Mouse (Mus musculus) cerebellum, postnatal 36 days (tissue): ENCODE measurements around the gene Trmt1.

Source experiments
- DNase-seq, 2 experiments: peaks; one replicate each; pipeline ENCODE4 v3.0.0; 2021 to 2022; ENCODE audit warnings: mixed read lengths in 2 of 2

The Trmt1 gene

DNA sequence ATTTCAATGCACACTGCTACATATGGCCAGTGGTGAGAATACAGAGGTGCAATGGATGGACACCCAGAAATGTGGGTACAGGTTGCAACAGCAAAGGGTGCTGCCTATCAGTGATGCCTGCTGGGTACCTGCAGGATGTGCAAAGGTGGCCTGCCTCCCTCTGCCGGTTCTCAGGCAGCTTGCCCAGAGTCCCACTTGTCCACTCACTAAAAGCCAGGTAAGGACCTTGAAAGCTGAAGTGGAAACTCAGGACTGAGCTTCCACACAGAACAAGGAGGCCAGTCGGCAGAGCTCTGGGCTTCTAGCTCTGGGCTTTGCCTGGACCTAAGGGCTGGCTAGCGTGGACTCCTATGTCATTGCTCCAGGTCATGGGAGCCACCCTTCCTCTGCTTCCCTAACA, 25.2 kb downstream of the Trmt1 start:
- no peak for DNase-seq

DNA sequence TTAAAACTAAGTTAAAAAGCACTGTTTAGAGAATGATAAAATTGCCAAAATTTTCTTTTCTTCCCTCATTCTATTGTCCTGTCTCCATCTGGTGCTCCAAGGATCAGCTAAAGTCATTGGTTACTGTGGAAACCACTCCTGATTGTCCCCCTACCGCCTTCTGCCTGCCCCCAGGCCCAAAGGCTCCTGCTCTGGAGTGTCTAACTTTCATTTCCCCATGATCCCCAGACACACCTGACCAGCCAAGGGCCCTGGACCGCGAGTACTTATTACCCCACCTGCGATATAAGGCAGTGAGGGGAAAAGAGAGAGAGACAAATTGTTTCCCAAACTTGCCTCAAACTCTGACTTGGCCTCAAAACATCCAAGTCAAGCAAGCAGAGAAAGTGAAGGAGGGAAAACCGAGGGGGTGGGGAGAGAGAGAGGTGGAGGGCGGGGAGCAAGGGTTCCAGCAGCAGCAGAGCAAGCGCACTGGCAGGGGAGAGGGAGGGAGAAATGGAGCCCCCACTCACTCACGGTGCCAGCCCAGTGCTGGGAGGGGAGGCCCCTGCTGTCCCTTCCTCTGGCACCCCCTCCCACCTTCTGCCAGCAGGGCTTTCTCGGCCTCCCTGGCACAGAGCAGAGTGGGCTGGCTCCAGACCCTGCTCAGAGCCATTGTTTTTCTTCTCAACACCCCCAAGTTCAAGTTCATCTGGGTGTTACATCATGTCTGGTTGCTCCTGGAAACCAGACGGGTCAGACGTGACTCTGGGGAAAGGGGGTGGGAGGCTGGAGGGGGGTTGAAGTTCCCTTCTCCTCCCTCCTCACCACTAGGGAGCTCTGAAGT, 26.0 kb downstream of the Trmt1 start:
- DNase-seq = no peak

DNA sequence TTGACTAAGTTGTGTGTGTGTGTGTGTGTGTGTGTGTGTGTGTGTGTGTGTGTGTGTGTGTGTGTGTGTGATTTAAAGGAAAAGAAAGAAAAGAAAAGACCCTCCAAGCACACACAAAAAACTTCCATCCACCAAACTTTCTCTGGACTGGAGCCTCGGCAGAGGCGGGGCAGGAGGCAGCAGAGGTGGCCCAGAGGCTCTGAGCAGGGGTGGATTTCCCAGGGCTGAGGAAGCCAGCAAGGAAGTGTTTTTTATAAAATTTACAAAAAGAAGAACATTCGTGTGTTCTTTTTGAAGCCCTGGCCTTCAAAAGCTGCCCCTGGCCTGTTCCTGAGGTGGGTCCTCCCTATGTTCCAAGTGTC, 26.6 kb downstream of the Trmt1 start:
- no peak for DNase-seq

DNA sequence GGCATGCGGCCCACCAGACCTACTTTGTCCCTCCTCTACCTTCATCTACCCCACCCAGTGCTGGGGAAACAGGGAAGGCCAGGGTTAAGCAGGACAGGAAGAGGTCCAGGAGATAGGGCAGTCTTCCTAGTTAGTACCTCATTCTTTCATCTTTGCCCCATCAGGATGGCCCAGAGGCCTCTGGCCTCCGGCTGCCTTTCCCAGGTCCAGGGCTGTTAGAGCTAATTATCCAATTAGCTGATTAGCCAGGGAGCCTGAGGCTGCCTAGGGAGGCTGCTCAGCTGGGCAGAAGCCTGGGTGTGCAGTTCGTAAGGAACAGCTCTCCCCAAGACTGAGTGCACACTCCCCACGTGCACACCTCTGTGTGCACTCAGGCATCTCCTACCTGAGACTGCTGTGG, 27.3 kb downstream of the Trmt1 start:
- DNase-seq = no peak

DNA sequence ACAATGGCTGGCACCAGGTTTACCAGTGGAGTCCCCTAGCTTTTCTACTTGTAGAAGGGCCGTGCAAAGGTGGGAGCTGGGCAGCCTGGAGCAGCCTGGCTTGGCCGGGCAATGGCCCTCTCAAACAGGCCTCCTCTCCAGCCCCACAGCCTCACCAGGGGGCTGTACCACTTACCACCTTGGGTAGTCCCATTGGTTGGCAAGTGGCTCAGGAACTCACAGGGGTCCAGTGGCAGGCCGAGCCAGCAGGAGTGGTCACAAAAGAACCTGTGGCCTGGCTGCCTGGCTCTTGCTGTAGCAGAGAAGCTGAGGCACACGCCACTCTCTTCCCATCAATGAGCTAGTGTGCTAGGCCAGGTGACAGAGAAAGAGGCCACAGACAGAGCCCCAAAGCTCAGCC, 28.1 kb downstream of the Trmt1 start:
- no peak for DNase-seq

DNA sequence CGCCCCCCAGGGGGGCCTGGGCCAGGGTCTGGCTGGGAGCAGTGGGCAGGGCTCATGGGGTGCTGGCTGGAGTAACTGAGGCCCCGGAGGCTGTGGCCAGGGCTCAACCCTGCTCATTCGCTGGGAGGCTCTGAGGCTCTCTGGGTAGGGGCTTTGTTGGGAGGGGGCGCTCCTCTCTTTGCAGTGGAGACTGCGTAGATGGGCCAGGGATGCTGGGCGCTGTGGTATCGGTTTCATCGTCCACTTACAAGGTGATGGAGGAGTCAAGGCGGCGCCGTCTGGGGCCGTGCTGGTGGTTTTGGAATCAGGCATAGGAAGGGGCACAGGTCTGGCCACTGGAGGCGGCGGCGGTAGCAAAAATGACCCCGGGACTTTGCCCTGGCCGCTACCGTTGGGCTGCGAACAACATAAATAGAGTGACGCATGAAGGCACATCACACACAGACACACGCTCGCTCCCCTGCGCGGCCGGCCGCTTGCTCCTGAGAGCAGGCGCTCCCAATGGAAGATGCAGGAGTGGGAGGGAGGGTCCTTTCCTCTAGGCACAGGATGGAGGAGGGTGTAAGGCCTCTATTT, 29.9 kb downstream of the Trmt1 start:
- DNase-seq = no peak

DNA sequence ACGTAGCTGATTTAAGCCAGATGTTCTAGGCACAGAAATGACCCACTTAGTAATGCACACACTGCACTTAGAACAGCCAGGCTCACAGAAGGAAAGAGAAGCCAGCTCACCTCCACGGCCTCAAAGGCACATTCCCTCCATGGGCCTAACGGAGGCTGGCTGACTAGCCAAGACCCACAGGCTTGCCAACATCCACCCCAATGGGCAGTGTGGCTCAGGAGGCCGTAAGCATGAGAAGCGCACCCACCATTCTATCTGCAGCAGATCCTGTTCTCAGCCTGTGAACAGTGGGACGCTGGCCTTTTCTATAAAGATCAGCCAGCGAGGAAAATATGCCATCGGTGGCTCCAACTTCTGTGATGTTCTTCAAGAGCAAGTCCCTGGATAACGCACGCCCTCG, 30.7 kb downstream of the Trmt1 start:
- no peak for DNase-seq

DNA sequence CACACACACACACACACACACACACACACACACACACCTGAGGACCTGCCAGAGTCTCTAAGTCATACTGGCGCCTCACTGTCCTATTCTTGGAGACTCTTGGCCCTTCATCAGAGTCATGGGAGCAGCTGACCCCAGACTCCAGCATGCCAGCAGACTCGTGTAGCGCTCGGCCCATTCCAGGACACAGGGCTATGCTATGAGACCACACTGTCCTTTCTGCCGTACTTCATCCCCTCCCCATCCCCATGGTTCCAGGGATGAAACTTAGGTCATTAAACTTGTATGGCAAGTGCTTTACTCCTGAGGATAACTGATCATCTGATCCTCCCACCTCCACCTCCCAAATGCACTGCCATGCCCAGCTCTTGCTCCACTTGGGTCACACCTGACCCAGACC, 32.4 kb downstream of the Trmt1 start:
- DNase-seq = no peak

DNA sequence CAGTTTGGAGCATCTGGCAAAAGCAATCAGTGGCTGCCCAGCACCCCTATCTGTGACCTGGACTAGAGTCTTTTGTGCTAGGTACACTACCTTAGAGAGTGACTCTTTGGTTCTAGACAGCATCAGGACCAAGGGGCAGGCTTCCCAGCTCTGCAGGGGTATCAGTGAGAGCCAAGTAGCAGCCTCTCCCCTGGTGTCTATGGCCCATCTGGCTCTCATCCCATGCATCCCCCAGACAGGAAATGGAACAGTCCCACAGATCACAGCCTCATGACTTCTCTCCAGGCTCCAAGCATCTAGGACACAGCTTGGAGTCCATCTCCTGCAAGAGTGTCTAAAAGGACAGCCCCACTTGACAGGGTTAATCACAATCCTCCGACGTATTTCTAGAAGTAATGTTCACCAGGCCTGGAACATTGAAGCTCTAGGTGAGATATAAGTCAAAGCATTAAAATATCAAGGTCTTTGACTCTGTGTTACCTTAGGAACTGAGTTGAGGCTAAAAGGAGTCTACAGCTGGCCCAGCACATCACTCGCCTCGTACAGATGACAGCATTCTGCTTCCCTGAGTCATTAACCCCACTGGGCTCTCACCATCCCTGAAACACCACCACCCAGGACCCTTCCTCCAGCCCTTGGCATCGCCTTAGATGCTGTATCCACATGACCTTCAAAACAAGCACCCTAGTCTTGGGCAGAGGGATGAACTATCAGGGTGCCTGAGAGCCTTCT, 33.0 kb downstream of the Trmt1 start:
- peak; percentile 50 to 54 for DNase-seq

DNA sequence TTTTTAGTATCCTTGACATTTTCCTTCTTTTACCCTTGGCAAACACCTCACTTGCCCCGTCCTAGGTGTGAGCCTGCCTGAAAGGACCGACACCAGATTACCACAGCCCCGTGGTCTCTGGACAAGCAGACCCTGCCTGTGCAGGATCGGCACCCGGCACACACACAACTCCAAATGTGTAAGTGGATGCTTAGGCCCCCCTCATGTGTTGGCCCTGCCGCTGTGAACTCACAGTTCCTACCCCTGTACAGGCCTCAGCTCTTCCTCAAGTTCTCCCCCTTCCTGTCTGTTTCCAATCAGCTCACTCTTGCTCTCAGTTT, 36.4 kb downstream of the Trmt1 start:
- no peak for DNase-seq

DNA sequence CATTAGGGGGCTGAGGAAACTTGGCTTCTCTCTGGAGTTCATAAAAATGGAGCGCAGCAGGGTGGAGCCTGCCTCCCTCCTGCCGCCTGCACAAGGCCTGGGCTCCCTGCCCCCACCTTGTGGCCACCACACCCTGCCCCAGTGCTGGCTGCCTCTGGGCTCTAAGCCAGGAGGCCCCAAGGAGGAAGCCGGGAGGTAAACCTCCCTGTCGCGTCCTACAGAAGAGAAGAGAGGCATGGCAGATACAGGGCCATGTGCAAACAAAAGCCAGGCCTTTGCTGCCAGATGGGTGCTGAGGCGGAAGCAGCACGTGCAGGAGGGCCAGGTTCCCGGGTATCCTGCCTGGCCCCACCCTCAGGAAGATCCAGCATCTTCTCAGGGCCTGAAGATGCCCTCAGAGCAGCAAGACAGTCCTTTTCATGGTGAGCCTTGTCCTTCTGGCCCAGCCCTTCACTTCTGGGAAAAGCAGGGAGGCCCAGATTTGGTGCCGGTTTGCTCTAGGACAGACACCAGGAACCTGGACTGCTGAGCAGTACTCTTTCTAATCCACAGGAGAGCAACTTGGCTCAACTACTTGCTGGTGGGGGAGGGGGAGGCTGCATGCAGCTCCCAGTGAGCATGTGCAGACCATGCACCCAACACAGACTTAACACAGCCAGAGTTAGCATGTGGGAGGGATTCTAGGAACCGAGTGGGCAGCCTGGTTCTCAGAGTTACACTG, 36.9 kb downstream of the Trmt1 start, which contains the start of gene G430095P16Rik:
Gene G430095P16Rik, plus strand, starts transcription at position 158 of the 721 bp plus-strand sequence.
- DNase-seq = peak; percentile 60 to 64

DNA sequence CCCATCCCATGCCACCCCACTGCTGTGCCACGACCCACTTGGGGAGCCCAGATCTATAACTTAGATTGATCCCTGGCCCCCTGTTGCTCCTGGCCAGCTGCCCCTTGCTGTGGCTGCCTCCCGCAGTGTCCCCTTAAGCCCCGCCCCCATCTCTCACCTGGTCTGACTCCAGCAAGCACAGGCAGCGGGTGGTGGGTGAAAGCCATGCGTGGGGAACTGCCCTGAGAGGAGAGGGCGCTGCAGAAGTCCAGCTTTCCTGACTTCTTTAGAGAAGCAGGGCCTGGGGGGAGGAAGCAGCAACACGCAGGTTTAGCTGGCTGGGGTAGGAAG, 37.4 kb downstream of the Trmt1 start:
- no peak for DNase-seq

DNA sequence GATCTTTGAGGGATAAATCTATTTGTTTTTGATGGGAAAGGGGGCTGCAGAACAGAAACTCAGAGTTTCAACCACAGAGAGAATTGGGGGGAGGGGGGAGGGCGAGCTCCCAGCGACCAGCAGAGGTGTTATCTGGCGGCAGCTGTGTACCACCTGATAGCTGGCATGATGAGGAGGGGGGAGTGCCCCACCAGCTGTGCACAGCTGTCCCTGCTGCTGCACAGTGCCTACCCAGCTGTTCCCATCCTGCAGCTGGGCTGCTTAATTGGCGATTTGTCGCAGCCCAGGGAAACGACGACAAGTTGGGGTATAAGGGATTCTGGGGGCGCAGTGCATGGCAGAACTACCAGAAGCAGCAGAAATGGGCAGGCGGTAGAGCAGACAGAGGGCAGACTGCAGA, 38.6 kb downstream of the Trmt1 start:
- no peak for DNase-seq

DNA sequence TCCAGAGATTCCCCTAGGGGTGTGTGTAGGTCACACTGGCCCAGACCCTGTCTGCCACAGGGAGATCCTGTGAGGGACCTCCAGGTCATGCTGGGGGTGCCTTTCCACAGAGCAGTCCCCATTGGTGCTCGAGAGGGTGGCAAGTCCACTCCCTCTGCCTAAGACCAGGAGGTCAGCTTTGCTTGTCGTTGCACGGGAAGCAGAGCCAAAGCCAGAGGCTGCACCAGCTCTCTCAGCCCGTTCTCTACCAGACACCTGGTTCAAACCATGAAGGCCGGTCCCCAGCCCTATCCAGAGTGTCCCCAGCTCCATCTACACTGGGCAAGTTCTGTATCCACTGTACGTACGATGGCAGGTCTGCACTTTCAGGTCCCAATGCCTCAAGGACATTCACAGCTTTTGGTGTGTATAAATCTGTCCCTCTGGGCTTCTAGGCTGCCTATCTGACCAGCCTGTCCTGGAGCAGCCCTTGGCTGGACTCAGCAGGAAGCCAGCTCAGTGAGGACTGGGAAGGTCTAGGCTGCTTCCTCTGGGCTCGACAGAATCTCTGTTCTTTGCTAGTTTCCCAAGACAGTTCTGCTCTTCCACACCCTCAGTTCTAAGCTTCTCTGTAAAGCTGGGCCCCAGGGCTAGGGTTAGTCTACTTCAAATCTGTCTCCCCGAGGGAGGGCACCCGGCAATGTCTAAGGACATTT, 39.3 kb downstream of the Trmt1 start:
- DNase-seq = no peak

DNA sequence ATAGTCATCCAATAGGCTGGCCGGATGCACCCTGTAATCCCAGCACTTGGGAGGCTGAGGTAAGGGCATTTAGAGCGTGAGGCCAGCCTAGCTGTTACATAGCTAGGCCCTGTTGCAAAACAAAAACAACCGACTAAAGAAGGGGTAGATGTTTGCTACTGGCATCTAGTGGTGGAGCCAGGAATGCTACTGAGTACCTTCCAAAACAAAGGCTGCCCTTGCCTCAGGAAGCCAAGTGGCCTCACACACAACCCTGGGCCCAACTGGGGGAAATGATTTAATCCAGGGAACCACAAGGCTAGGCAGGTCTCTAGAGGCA, 39.8 kb downstream of the Trmt1 start:
- DNase-seq = peak in 1 of 2 experiments; percentile 54

DNA sequence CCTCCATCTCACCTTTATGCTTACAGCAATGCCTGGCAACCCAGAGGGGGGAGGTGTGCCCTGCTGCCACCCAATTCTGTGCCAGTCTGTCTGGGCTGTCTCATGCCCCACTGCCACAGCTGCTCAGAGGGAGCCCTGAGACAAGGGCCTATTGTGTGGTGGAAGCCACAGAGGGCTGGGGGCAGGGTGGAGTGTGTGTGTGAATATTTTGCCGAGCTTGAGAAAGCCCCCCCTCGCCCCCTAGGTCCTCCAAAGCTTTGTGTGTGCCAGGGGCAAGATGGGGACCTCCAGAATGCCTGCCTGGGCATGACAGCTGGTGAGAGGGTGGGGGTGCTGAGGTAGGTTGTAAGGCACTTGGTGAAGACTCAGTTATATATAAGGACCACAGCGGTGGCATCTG, 42.4 kb downstream of the Trmt1 start:
- DNase-seq = no peak

DNA sequence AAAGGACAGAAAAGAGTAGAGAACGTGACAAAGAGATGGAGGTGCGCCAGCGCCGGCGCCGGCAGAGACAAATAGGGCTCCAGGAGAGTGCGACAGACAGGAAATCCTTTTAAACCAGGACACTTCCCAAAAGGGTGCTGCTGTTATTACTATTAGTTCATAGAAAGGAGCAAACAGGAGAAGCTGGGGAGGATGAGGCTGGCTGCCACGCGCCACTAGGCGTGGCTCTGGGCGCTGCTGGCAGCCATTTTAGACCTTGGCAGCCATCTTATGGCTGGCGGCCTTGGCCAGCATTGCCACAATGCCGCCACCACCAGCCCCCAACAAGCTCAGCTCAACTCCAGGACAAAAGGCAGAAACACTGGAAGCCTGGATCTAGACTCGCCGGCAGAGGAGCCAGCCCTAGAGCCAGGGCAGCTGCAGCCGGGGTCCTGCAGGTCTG, 43.8 kb downstream of the Trmt1 start:
- DNase-seq = peak; percentile 70 to 73

DNA sequence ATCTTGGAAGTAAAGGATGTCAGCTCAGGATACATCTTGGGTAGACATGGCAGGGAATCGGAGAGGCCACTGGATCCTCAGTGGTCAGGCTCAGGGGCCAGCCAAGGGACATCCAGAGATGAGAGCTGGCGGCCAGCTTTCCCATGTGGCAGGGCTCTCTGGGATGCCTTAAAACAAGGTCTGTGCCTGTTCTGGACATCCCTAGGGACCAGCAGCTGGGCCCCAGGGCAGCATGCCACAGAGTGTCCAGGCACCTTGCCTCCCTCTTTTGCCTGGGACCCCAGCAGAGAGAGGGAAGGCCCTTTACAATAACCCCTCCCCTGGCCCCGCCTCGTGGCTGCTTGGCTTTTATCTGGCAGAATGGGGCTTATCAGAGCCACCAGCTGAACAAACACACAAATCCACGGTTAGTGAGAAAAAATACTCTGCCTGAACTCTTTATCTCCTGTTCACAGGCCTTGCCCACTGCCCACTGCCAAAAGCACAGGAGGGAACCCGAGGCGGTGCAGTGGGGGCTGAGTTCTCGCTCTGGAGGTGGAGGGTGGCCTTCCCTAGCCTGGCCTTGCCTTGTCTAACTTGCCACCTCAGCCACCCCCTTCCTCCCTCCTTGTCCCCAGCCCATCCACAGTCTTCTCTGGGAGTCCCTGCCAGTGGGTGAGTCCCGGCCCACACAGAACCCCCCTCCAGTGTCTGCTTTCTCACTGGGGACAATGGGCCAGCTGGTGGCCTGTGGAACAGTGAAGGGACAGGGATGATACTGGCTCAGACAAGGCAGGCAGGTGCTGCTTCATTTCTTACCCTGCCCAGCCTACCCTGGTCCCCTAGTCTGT, 44.6 kb downstream of the Trmt1 start:
- peak in 1 of 2 experiments; percentile 41 for DNase-seq

DNA sequence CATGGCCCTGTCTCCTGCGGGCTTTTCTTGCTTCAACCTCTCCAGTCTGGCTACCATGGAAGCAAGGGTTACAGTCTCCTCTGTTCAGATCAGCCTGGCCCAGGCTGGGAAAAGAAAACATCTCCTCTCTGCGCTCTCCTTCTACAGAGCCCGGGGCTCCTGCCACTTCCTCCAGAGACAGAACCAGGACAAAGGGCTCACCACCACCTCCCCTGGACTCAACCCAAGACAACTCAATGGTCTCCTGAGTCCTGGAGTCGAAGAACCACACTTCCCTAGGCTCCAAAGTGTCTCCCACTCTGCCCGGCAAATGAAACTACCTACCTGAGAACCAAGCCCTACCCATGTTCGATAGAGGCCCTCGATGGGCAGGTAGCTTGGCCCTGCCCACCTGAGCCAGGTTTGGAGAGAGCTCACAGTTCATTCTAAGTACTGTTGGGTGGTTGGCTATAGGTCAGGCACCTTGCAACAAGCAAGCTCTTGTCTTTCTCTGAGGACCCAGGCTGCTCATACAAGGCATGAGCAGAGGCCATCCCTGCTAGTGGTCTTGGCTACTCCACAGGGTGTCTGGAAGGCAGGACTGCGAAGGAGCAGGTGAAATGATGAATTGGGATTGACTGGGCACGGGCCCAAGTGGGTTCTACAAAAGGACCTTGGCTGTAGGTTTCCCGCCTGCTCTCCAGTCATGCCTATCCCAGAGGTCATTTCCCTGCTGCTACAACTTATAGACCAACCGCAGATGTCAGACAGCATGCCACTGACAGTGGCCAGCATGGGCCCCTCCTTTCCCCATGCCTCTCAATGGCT, 45.5 kb downstream of the Trmt1 start:
- DNase-seq = peak in 1 of 2 experiments; percentile 45

DNA sequence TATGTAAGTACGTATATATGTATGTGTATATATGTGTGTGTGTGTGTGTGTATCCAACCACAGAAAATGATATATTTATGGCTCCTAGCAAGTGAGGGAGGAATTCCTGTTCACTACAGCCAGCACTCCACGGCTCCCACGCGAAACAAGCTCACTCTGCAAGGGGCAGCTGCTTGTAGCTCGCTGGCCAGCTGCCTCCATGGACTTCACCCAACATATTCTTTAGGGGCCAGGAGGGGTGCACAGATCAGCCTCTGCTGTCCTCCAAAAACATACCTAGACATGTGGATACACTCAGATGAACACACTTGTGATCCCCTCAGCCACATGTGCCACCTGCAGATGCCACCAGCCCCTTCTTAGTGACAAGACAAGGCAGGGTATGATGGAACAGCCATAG, 46.4 kb downstream of the Trmt1 start:
- DNase-seq = no peak

DNA sequence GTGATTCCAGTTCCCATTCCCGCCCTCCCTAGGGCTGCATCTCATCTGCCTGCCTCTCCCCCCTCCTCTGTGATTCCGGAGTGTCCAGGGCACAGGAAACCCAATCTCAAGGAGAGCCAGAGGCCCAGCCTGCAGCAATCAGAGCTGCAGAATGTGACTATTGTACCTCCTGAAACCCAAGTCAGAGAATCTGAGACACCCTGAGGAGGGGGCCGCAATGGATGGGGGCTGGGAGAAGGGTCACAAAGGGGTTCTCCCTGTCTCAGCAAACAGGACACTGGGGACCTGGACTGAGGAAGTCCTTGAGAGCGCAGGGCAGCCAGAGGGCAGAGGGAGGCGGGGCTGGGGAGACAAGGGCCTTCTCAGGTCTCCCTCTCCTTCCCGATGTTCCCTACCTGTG, 46.9 kb downstream of the Trmt1 start:
- no peak for DNase-seq
